Mouse (Mus musculus): Measurements from ENCODE around the gene Gm49776. TPM values are rescaled to one million over a fixed set of nuclear protein-coding genes. Genes with fewer than 3 reads are reported as not detected.
A peak's percentile ranks its signal among the peaks of the same experiment; 100 is the strongest.

Gm49776 gene
- polyA plus RNA-seq, 1 experiment from 2014 or later, result 1.6 TPM

GRCm38 (mm10) chr16:18236676-18237501 lies 21.2 kb downstream of the Gm49776 start:
- H3K36me3 ChIP-seq (ENCODE audit: control insufficient read depth, insufficient read depth, low read length), result 0 out of 2 replicates have a peak, but pooled peaks cover 7% of the 10 kb centered on the region
- 75% methylated on average over 7 of the region's 7 CpGs for WGBS
- H3K4me3 ChIP-seq (ENCODE audit: low read depth, low read length), result no peak overlapping the region
- no peaks in the 10 kb centered on the region for H3K9me3 ChIP-seq (ENCODE audit: control insufficient read depth, low read length)
- ATAC-seq (ENCODE audit: low FRiP score), result no peak
- peaks cover 4% of the 10 kb centered on the region for H3K4me1 ChIP-seq (replicated peaks; ENCODE audit: control insufficient read depth, insufficient read depth, low read length)
- no peak overlapping the region for H3K27ac ChIP-seq (ENCODE audit: low read depth, low read length)
- no peak for DNase-seq (ENCODE audit: low spot score)
- no peak overlapping the region for H3K9ac ChIP-seq (ENCODE audit: low read depth, low read length)
- H3K4me2 ChIP-seq (replicated peaks; ENCODE audit: low read depth, low read length), result no peak overlapping the region
- no peaks in the 10 kb centered on the region for H3K27me3 ChIP-seq (ENCODE audit: control insufficient read depth, insufficient read depth, low read length)

- peak overlapping the region; percentile 89 for H3K9ac ChIP-seq (ENCODE audit: low read depth, low read length)
- 4% methylated on average over 19 of the region's 19 CpGs for WGBS
- peak overlapping the region; percentile 92 for H3K4me3 ChIP-seq (ENCODE audit: low read depth, low read length)
- DNase-seq (ENCODE audit: low spot score) (peak; percentile 73), ATAC-seq (ENCODE audit: low FRiP score) (peak; percentile 78)
- peak overlapping the region; percentile 87 for H3K4me2 ChIP-seq (replicated peaks; ENCODE audit: low read depth, low read length)
- 0 out of 2 replicates have a peak, but pooled peaks cover 3% of the 10 kb centered on the region for H3K36me3 ChIP-seq (ENCODE audit: control insufficient read depth, insufficient read depth, low read length)
- H3K9me3 ChIP-seq (ENCODE audit: control insufficient read depth, low read length), result no peaks in the 10 kb centered on the region
- peaks cover 4% of the 10 kb centered on the region for H3K4me1 ChIP-seq (replicated peaks; ENCODE audit: control insufficient read depth, insufficient read depth, low read length)
- H3K27me3 ChIP-seq (ENCODE audit: control insufficient read depth, insufficient read depth, low read length), result no peaks in the 10 kb centered on the region
- H3K27ac ChIP-seq (ENCODE audit: low read depth, low read length), result peak overlapping the region; percentile 86
These were observed 22.6 kb downstream of the Gm49776 start for GRCm38 (mm10) chr16:18235389-18236065.

- under 1% methylated on average over 40 of the region's 79 CpGs for WGBS
- Histone ChIP-seq H3K27me3 (ENCODE audit: control insufficient read depth, insufficient read depth, low read length) (no peaks in the 10 kb centered on the region), H3K36me3 (ENCODE audit: control insufficient read depth, insufficient read depth, low read length) (0 out of 2 replicates have a peak, but pooled peaks cover 3% of the 10 kb centered on the region), H3K9me3 (ENCODE audit: control insufficient read depth, low read length) (no peaks in the 10 kb centered on the region), H3K4me2 (replicated peaks; ENCODE audit: low read depth, low read length) (peak within 1 kb of the TSS; percentile 87), H3K27ac (ENCODE audit: low read depth, low read length) (peak within 1 kb of the TSS; percentile 86), H3K4me1 (replicated peaks; ENCODE audit: control insufficient read depth, insufficient read depth, low read length) (peaks cover 4% of the 10 kb centered on the region), H3K9ac (ENCODE audit: low read depth, low read length) (peak within 1 kb of the TSS; percentile 89), H3K4me3 (ENCODE audit: low read depth, low read length) (peak within 1 kb of the TSS; percentile 92)
- DNase-seq (ENCODE audit: low spot score), result peak; percentile 75
- ATAC-seq (ENCODE audit: low FRiP score), result peak; percentile 77
These were observed 23.3 kb downstream of the Gm49776 start, which contains the start of gene Zdhhc8 for GRCm38 (mm10) chr16:18234671-18235388. TSS of gene Zdhhc8 (minus strand) at chr16:18235136.

GRCm38 (mm10) chr16:18233919-18234670 lies 24.0 kb downstream of the Gm49776 start:
- Histone ChIP-seq H3K9ac (ENCODE audit: low read depth, low read length) (peak overlapping the region; percentile 89), H3K9me3 (ENCODE audit: control insufficient read depth, low read length) (no peaks in the 10 kb centered on the region), H3K36me3 (ENCODE audit: control insufficient read depth, insufficient read depth, low read length) (0 out of 2 replicates have a peak, but pooled peaks cover under 1% of the 10 kb centered on the region), H3K27ac (ENCODE audit: low read depth, low read length) (no peak overlapping the region), H3K4me2 (replicated peaks; ENCODE audit: low read depth, low read length) (peak overlapping the region; percentile 87), H3K4me3 (ENCODE audit: low read depth, low read length) (peak overlapping the region; percentile 92), H3K4me1 (replicated peaks; ENCODE audit: control insufficient read depth, insufficient read depth, low read length) (peaks cover 4% of the 10 kb centered on the region), H3K27me3 (ENCODE audit: control insufficient read depth, insufficient read depth, low read length) (no peaks in the 10 kb centered on the region)
- 22% methylated on average over 13 of the region's 13 CpGs for WGBS
- no peak for DNase-seq (ENCODE audit: low spot score)
- peak; percentile 22 for ATAC-seq (ENCODE audit: low FRiP score)

GRCm38 (mm10) chr16:18233451-18233850 lies 24.7 kb downstream of the Gm49776 start:
- no peak overlapping the region for H3K27ac ChIP-seq (ENCODE audit: low read depth, low read length)
- no peak for DNase-seq (ENCODE audit: low spot score)
- 0 out of 2 replicates have a peak overlapping the region, but pooled peaks have one; percentile 5 for H3K4me2 ChIP-seq (replicated peaks; ENCODE audit: low read depth, low read length)
- H3K9ac ChIP-seq (ENCODE audit: low read depth, low read length), result no peak overlapping the region; the same call in 1 of the 2 replicates
- H3K27me3 ChIP-seq (ENCODE audit: control insufficient read depth, insufficient read depth, low read length), result no peaks in the 10 kb centered on the region
- H3K9me3 ChIP-seq (ENCODE audit: control insufficient read depth, low read length), result no peaks in the 10 kb centered on the region
- H3K4me3 ChIP-seq (ENCODE audit: low read depth, low read length), result peak overlapping the region; percentile 92; the same call in 1 of the 2 replicates
- H3K4me1 ChIP-seq (replicated peaks; ENCODE audit: control insufficient read depth, insufficient read depth, low read length), result peaks cover 4% of the 10 kb centered on the region
- WGBS, result 50% methylated on average over 1 of the region's 1 CpGs
- H3K36me3 ChIP-seq (ENCODE audit: control insufficient read depth, insufficient read depth, low read length), result no peaks in the 10 kb centered on the region
- no peak for ATAC-seq (ENCODE audit: low FRiP score)

GRCm38 (mm10) chr16:18231451-18231850 lies 26.7 kb downstream of the Gm49776 start:
- Histone ChIP-seq H3K36me3 (ENCODE audit: control insufficient read depth, insufficient read depth, low read length) (0 out of 2 replicates have a peak, but pooled peaks cover 4% of the 10 kb centered on the region), H3K9ac (ENCODE audit: low read depth, low read length) (no peak overlapping the region), H3K4me1 (replicated peaks; ENCODE audit: control insufficient read depth, insufficient read depth, low read length) (peaks cover 4% of the 10 kb centered on the region), H3K4me2 (replicated peaks; ENCODE audit: low read depth, low read length) (no peak overlapping the region), H3K27me3 (ENCODE audit: control insufficient read depth, insufficient read depth, low read length) (no peaks in the 10 kb centered on the region), H3K9me3 (ENCODE audit: control insufficient read depth, low read length) (no peaks in the 10 kb centered on the region), H3K4me3 (ENCODE audit: low read depth, low read length) (no peak overlapping the region), H3K27ac (ENCODE audit: low read depth, low read length) (no peak overlapping the region)
- DNase-seq (ENCODE audit: low spot score) (no peak), ATAC-seq (ENCODE audit: low FRiP score) (no peak)
- WGBS, result 94% methylated on average over 4 of the region's 4 CpGs

- ATAC-seq (ENCODE audit: low FRiP score), result no peak
- no peaks in the 10 kb centered on the region for H3K9me3 ChIP-seq (ENCODE audit: control insufficient read depth, low read length)
- WGBS, result 89% methylated on average over 3 of the region's 3 CpGs
These were observed 27.1 kb downstream of the Gm49776 start for GRCm38 (mm10) chr16:18231047-18231446.

GRCm38 (mm10) chr16:18230617-18231016 lies 27.5 kb downstream of the Gm49776 start:
- no peak overlapping the region for H3K9ac ChIP-seq (ENCODE audit: low read depth, low read length)

More at GRCm38 (mm10) chr16:18231047-18231446, 27.1 kb downstream of the Gm49776 start:
- Histone ChIP-seq H3K4me3 (ENCODE audit: low read depth, low read length) (no peak overlapping the region), H3K4me1 (replicated peaks; ENCODE audit: control insufficient read depth, insufficient read depth, low read length) (peaks cover 4% of the 10 kb centered on the region), H3K27ac (ENCODE audit: low read depth, low read length) (no peak overlapping the region), H3K4me2 (replicated peaks; ENCODE audit: low read depth, low read length) (no peak overlapping the region), H3K36me3 (ENCODE audit: control insufficient read depth, insufficient read depth, low read length) (0 out of 2 replicates have a peak, but pooled peaks cover 5% of the 10 kb centered on the region), H3K9ac (ENCODE audit: low read depth, low read length) (no peak overlapping the region), H3K27me3 (ENCODE audit: control insufficient read depth, insufficient read depth, low read length) (no peaks in the 10 kb centered on the region)
- DNase-seq (ENCODE audit: low spot score), result no peak

More at GRCm38 (mm10) chr16:18230617-18231016, 27.5 kb downstream of the Gm49776 start:
- 94% methylated on average over 6 of the region's 6 CpGs for WGBS
- Histone ChIP-seq H3K4me2 (replicated peaks; ENCODE audit: low read depth, low read length) (no peak overlapping the region), H3K27me3 (ENCODE audit: control insufficient read depth, insufficient read depth, low read length) (no peaks in the 10 kb centered on the region), H3K27ac (ENCODE audit: low read depth, low read length) (no peak overlapping the region), H3K36me3 (ENCODE audit: control insufficient read depth, insufficient read depth, low read length) (0 out of 2 replicates have a peak, but pooled peaks cover 8% of the 10 kb centered on the region), H3K4me1 (replicated peaks; ENCODE audit: control insufficient read depth, insufficient read depth, low read length) (peaks cover 4% of the 10 kb centered on the region; the same call in 1 of the 2 replicates), H3K4me3 (ENCODE audit: low read depth, low read length) (no peak overlapping the region), H3K9me3 (ENCODE audit: control insufficient read depth, low read length) (no peaks in the 10 kb centered on the region)
- ATAC-seq (ENCODE audit: low FRiP score), result no peak
- no peak for DNase-seq (ENCODE audit: low spot score)

Measured in hindbrain, embryonic 11.5 days (tissue).